Mouse (Mus musculus) E14TG2a.4 (cell line): Measurements from ENCODE around the gene Alk.

Experiments used
- CTCF ChIP-seq: conservative IDR thresholded peaks from 2 replicates; pipeline ENCODE4 v1.5.1; 2014; ENCODE audit warnings: low read length
- NANOG ChIP-seq: IDR thresholded peaks from 2 replicates; pipeline ENCODE4 v1.6.1; 2014; ENCODE audit warnings: borderline replicate concordance, low read length, mixed read lengths
- POU5F1 ChIP-seq: IDR thresholded peaks from 2 replicates; pipeline ENCODE4 v1.6.1; 2014; ENCODE audit warnings: low read length, borderline replicate concordance

DNA sequence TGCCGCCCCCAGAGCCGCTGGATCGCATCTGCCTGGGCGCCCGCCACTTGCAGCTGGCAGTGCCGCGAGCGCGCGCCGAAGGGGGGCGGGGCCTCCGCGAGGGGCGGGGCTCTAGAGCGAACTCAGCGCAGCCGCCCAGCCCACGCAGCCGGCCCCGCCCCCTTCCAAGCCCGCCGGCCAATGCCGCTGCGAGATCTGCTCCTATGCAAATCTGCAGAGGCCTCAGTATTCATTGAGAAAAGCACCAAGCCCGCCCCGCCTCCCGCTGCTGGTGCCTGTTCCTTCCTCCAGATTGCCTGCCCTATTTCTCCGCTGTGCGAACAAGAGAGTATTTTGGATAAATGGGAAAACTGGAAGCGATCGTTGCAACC, at the start of gene Alk:
- TF ChIP-seq CTCF (no peak), NANOG (no peak), POU5F1 (no peak)
